Mouse (Mus musculus) midbrain, postnatal 0 days (tissue): ENCODE measurements at regions not wholly inside any gene's neighbourhood (a gene's known extent, or its start where the extent isn't known, plus 50 kb on each side); places are given as distances from the start of the nearest gene placed in this dataset.

Experiments used
- ATAC-seq: fragments of 200-750 bp; cut with Nextera tagmentation; 2 replicates; pipeline ENCODE4 v1.8.0; 2017; ENCODE audit warnings: moderate number of reproducible peaks, mild to moderate bottlenecking, moderate TSS enrichment, moderate library complexity; ENCODE audit not compliant: low FRiP score
- DNase-seq: peaks from one replicate; pipeline ENCODE4 v3.0.0-alpha.2; 2015; ENCODE audit warnings: low spot score
- H3K27ac ChIP-seq: fragments of 300-500 bp; sonication (generic); 2 replicates; pipeline ENCODE4 v1.5.1; 2014; ENCODE audit warnings: low read depth, mild to moderate bottlenecking, low read length, mixed read lengths
- H3K27me3 ChIP-seq: fragments of 300-500 bp; sonication (generic); 2 replicates; pipeline ENCODE4 v1.6.1; 2014; ENCODE audit warnings: low read length, control low read depth, mixed read lengths; ENCODE audit not compliant: insufficient read depth
- H3K36me3 ChIP-seq: fragments of 300-500 bp; sonication (generic); 2 replicates; pipeline ENCODE4 v1.6.1; 2014; ENCODE audit warnings: low read length, control low read depth, mixed read lengths; ENCODE audit not compliant: insufficient read depth
- H3K4me1 ChIP-seq: fragments of 300-500 bp; sonication (generic); 2 replicates; pipeline ENCODE4 v1.6.1; 2014; ENCODE audit warnings: mild to moderate bottlenecking, control low read depth, antibody characterized with exemption, low read length, mixed read lengths; ENCODE audit not compliant: insufficient read depth
- H3K4me2 ChIP-seq: fragments of 300-500 bp; sonication (generic); 2 replicates; pipeline ENCODE4 v1.6.1; 2014; ENCODE audit warnings: low read depth, mild to moderate bottlenecking, low read length, mixed read lengths; ENCODE audit not compliant: poor library complexity, severe bottlenecking
- H3K4me3 ChIP-seq: fragments of 300-500 bp; sonication (generic); 2 replicates; pipeline ENCODE4 v1.5.1; 2014; ENCODE audit warnings: low read depth, mild to moderate bottlenecking, low read length, moderate library complexity
- H3K9ac ChIP-seq: fragments of 300-500 bp; sonication (generic); replicated peaks from 2 replicates; pipeline ENCODE4 v1.6.1; 2014; ENCODE audit warnings: mild to moderate bottlenecking, low read length, moderate library complexity, mixed read lengths; ENCODE audit not compliant: poor library complexity, severe bottlenecking
- H3K9me3 ChIP-seq: fragments of 300-500 bp; sonication (generic); 2 replicates; pipeline ENCODE4 v1.6.1; 2016; ENCODE audit warnings: low read length, control low read depth
- CTCF ChIP-seq: IDR thresholded peaks from 2 replicates; pipeline ENCODE4 v1.5.1; 2016; ENCODE audit warnings: antibody characterized with exemption, mild to moderate bottlenecking
- WGBS: fragments of 180-500 bp; shearing (Covaris S2); extraction: QIAGEN DNeasy Blood & Tissue Kit; methylation state at CpG from one replicate; pipeline ENCODE4 v1.1.7; 2014; 5-methylcytosine and 5-hydroxymethylcytosine counted together

DNA sequence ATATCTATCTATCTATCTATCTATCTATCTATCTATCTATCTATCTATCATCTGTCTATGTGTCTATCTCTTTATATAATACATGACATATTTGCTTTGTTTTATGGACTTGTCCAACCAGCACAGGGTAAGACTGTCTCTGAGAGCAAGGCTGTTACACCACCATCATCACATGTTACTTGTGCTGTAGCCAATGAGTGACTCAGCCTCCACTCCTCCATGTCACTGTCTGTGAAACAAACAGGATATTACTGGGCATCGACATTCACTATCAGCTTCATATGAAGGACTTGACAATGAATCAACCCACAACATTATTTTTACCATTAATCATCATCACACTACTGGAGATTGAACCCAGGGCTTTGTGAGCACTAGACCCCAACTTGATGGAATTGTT lies 549.0 kb downstream of the Med13l start:
- H3K27ac ChIP-seq, result no peak overlapping the region
- H3K27me3 ChIP-seq, result no peaks in the 10 kb centered on the region
- H3K4me1 ChIP-seq, result no peaks in the 10 kb centered on the region
- TF ChIP-seq CTCF, result no peak
- ATAC-seq (no peak), DNase-seq (no peak)
- no peak overlapping the region for H3K4me3 ChIP-seq
- no peak overlapping the region for H3K9ac ChIP-seq
- no peaks in the 10 kb centered on the region for H3K9me3 ChIP-seq
- no peak overlapping the region for H3K4me2 ChIP-seq
- 85% methylated on average over 1 of the region's 1 CpGs for WGBS
- H3K36me3 ChIP-seq, result no peaks in the 10 kb centered on the region

DNA sequence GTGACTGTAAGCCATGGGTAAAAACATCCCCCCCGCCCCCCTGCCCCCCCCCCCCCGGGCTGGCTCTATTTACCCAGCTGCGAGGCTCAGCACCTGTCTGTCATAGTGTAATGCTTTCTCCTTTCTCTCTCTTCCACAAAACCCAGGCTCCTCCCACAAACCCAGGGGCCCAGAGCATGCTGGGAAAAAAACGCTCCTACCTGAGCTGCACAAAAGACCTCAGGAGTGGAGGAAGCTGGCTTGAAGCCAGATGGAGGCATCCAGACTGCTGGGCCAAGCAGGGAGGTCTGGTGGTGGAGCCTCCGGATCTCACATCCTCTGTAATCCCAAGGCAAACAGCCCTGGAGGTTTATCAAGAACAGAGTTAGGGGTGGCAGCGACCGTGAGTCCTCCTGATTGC lies 553.6 kb downstream of the Med13l start:
- H3K4me3 ChIP-seq, result no peak overlapping the region
- no peaks in the 10 kb centered on the region for H3K27me3 ChIP-seq
- no peaks in the 10 kb centered on the region for H3K9me3 ChIP-seq
- no peak for DNase-seq
- H3K27ac ChIP-seq, result no peak overlapping the region
- no peak for ATAC-seq
- H3K4me2 ChIP-seq, result no peak overlapping the region
- TF ChIP-seq CTCF, result no peak
- no peaks in the 10 kb centered on the region for H3K36me3 ChIP-seq
- no peak overlapping the region for H3K9ac ChIP-seq
- no peaks in the 10 kb centered on the region for H3K4me1 ChIP-seq
- 49% methylated on average over 7 of the region's 7 CpGs for WGBS

DNA sequence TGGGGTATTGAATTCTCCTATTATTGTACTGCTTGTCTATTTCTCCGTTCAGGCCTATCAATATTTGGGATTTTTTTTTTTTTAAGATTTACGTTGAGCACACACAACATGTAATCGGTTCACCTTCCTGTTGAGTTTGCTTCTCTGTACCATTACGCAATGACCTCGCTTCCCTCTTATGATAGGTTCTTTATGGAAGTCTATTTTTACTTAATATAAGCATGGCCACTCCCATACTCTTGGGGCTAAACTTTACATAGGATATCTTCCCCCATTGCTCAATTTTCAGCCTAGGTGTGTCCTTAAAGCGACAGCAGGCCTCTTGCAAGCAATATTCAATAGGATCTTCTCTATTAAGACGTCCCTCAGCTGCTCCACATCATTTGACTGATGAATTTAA lies 544.7 kb upstream of the Tbx3 start:
- H3K4me2 ChIP-seq, result no peak overlapping the region
- no peaks in the 10 kb centered on the region for H3K27me3 ChIP-seq
- no peak for ATAC-seq
- H3K36me3 ChIP-seq, result no peaks in the 10 kb centered on the region
- no peak overlapping the region for H3K27ac ChIP-seq
- no peaks in the 10 kb centered on the region for H3K9me3 ChIP-seq
- no peak overlapping the region for H3K9ac ChIP-seq
- H3K4me3 ChIP-seq, result no peak overlapping the region
- WGBS, result 92% methylated on average over 7 of the region's 7 CpGs
- DNase-seq, result no peak
- no peaks in the 10 kb centered on the region for H3K4me1 ChIP-seq
- TF ChIP-seq CTCF, result no peak

DNA sequence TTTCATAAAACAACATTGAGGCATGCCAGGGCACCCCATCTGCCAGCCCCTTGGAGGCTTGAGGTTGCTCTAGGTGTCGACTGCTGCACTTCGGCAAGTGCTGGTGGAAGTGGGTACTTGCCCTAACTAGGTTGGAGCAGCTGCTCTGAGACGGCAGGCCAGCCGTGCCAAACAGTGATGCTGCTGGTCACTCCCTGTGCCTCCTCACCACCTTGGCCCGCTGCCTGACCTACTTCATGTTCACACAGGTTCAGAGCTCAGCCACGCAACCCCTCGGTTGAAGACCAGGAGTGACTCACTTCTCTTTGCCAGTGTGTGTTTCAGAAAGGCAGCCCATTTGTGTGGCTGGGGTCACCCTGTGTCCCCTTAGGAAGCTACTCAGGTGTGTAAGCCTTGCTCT lies 540.3 kb upstream of the Tbx3 start:
- H3K9ac ChIP-seq, result no peak overlapping the region
- no peak overlapping the region for H3K4me2 ChIP-seq
- no peak for TF ChIP-seq CTCF
- no peaks in the 10 kb centered on the region for H3K36me3 ChIP-seq
- no peak overlapping the region for H3K4me3 ChIP-seq
- 96% methylated on average over 7 of the region's 7 CpGs for WGBS
- H3K27me3 ChIP-seq, result no peaks in the 10 kb centered on the region
- DNase-seq (no peak), ATAC-seq (no peak)
- H3K4me1 ChIP-seq, result no peaks in the 10 kb centered on the region
- no peaks in the 10 kb centered on the region for H3K9me3 ChIP-seq
- no peak overlapping the region for H3K27ac ChIP-seq

DNA sequence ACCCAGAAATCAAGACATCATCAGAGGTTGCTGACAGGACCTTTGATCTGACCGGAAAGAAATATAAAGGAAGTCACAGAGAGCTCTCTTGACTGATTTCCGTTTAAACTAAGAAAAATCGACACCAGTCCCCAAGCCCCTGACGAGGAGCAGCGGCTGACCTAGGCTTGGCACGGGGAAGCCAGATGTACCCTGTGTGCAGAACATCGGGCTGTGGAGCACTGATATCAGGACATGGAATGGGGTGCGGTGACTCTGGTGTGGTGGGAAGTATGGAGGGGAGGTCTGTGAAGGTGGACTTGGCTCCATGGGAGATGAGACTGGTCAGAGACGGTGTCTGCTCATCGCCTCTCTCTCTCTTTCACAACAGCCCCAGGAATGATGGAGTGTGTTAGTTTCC lies 539.0 kb upstream of the Tbx3 start:
- no peaks in the 10 kb centered on the region for H3K4me1 ChIP-seq
- TF ChIP-seq CTCF, result no peak
- no peaks in the 10 kb centered on the region for H3K36me3 ChIP-seq
- H3K9me3 ChIP-seq, result no peaks in the 10 kb centered on the region
- no peak for DNase-seq
- WGBS, result 59% methylated on average over 10 of the region's 10 CpGs
- no peak overlapping the region for H3K4me3 ChIP-seq
- no peak overlapping the region for H3K4me2 ChIP-seq
- H3K27me3 ChIP-seq, result no peaks in the 10 kb centered on the region
- no peak for ATAC-seq
- H3K27ac ChIP-seq, result no peak overlapping the region
- H3K9ac ChIP-seq, result no peak overlapping the region

DNA sequence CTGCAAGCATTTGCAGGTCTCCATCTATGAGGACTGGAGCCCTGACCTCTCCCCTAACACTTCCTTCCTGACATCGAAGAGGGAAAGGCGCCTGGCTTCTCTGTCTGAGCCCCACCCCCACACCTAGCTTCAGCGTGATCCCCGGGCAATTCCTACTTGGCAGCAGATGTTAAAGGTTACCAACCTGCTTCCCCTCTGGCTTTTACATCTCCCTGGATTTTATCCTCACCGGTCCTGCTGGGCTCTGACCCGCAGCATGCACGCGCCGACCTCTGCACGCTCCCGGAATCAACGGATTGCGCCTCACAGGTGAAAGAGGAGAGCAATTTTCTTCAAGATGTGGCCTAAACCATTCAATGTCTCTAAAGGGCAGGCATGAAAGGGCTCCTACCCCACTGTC lies 537.1 kb upstream of the Tbx3 start:
- peaks cover 2% of the 10 kb centered on the region for H3K4me1 ChIP-seq
- no peak for TF ChIP-seq CTCF
- DNase-seq (no peak), ATAC-seq (no peak)
- no peak overlapping the region for H3K27ac ChIP-seq
- H3K9ac ChIP-seq, result no peak overlapping the region
- H3K9me3 ChIP-seq, result no peaks in the 10 kb centered on the region
- 64% methylated on average over 13 of the region's 13 CpGs for WGBS
- H3K4me2 ChIP-seq, result no peak overlapping the region
- no peak overlapping the region for H3K4me3 ChIP-seq
- H3K27me3 ChIP-seq, result no peaks in the 10 kb centered on the region
- no peaks in the 10 kb centered on the region for H3K36me3 ChIP-seq

DNA sequence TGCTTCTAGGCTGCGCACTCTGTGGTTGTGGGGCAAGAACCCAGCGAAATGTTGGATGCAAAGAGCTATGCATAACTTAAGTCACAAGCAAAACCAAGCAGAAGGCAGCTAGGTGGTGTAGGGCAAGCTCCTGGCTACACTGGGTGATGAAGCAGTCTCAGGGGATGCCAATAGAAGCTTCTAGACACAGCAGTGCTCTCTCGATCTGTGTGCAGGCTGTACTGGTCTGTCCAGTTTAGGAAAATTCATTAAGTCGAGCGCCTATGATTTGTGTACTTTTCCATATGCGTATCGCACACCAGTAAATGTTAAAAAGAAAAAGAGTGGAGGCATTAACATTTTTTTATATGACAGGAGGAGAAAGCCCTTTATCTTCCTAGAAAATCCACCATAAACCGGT lies 533.6 kb upstream of the Tbx3 start:
- Histone ChIP-seq H3K4me3 (no peak overlapping the region), H3K27ac (no peak overlapping the region), H3K27me3 (no peaks in the 10 kb centered on the region), H3K4me1 (peaks cover 4% of the 10 kb centered on the region), H3K4me2 (no peak overlapping the region), H3K9me3 (no peaks in the 10 kb centered on the region), H3K9ac (no peak overlapping the region), H3K36me3 (no peaks in the 10 kb centered on the region)
- ATAC-seq (no peak), DNase-seq (no peak)
- no peak for TF ChIP-seq CTCF
- WGBS, result 85% methylated on average over 8 of the region's 8 CpGs
